Mouse (Mus musculus) lung, postnatal 0 days (tissue): ENCODE measurements at regions not wholly inside any gene's neighbourhood (a gene's known extent, or its start where the extent isn't known, plus 50 kb on each side); places are given as distances from the start of the nearest gene placed in this dataset.

ENCODE experiments used
- ATAC-seq: fragments of 200-750 bp; cut with Nextera tagmentation; 2 replicates; pipeline ENCODE4 v1.8.0; 2017; ENCODE audit warnings: moderate library complexity
- DNase-seq: peaks from one replicate; pipeline ENCODE4 v3.0.0-alpha.2; 2016; ENCODE audit warnings: low spot score
- H3K27ac ChIP-seq: fragments of 300-500 bp; sonication (generic); 2 replicates; pipeline ENCODE4 v1.5.1; 2014; ENCODE audit warnings: antibody characterized with exemption, mild to moderate bottlenecking, low read length, mixed read lengths
- H3K27me3 ChIP-seq: fragments of 300-500 bp; sonication (generic); replicated peaks from 2 replicates; pipeline ENCODE4 v1.6.1; 2014; ENCODE audit warnings: low read length, mixed read lengths; ENCODE audit not compliant: insufficient read depth
- H3K36me3 ChIP-seq: fragments of 300-500 bp; sonication (generic); 2 replicates; pipeline ENCODE4 v1.6.1; 2014; ENCODE audit warnings: low read length, mixed read lengths; ENCODE audit not compliant: insufficient read depth
- H3K4me1 ChIP-seq: fragments of 300-500 bp; sonication (generic); 2 replicates; pipeline ENCODE4 v1.6.1; 2014; ENCODE audit warnings: antibody characterized with exemption, low read depth, low read length, mixed read lengths; ENCODE audit not compliant: insufficient read depth
- H3K4me2 ChIP-seq: fragments of 300-500 bp; sonication (generic); replicated peaks from 2 replicates; pipeline ENCODE4 v1.6.1; 2014; ENCODE audit warnings: low read depth, mild to moderate bottlenecking, low read length, moderate library complexity, mixed read lengths
- H3K4me3 ChIP-seq: fragments of 300-500 bp; sonication (generic); 2 replicates; pipeline ENCODE4 v1.5.1; 2014; ENCODE audit warnings: low read depth, low read length
- H3K9ac ChIP-seq: fragments of 300-500 bp; sonication (generic); replicated peaks from 2 replicates; pipeline ENCODE4 v1.6.1; 2014; ENCODE audit warnings: low read depth, mild to moderate bottlenecking
- H3K9me3 ChIP-seq: fragments of 300-500 bp; sonication (generic); 2 replicates; pipeline ENCODE4 v1.6.1; 2016; ENCODE audit warnings: low read length, mixed read lengths
- CTCF ChIP-seq: IDR thresholded peaks from 2 replicates; pipeline ENCODE4 v1.5.1; 2016; ENCODE audit warnings: antibody characterized with exemption, mild to moderate bottlenecking
- EP300 ChIP-seq: IDR thresholded peaks from 2 replicates; pipeline ENCODE4 v1.6.1; 2016; ENCODE audit warnings: antibody characterized with exemption, mild to moderate bottlenecking, control low read depth
- WGBS: fragments of 180-500 bp; shearing (Covaris S2); extraction: QIAGEN DNeasy Blood & Tissue Kit; methylation state at CpG from one replicate; pipeline ENCODE4 v1.1.7; 2014; 5-methylcytosine and 5-hydroxymethylcytosine counted together

DNA sequence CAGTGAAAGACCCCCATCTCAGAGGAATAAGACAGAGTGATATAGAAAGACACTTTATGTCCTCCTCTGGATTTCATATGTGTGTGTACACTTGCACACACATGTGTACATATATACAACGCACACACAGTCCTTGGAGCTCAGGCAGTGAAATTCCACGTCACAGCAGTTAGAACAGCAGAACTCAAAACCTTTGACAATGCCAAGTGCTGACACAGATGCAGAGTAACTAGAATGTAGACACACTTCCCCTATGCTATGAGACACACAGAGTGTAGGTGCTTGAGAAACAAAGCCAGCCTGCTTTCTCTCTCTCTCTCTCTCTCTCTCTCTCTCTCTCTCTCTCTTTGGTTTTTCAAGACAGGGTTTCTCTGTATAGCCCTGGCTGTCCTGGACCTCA, 92.7 kb downstream of the Zfp36l2 start:
- no peak for TF ChIP-seq EP300
- TF ChIP-seq CTCF, result no peak
- no peaks in the 10 kb centered on the region for H3K9me3 ChIP-seq
- no peak overlapping the region for H3K27ac ChIP-seq
- no peak overlapping the region for H3K4me2 ChIP-seq
- no peaks in the 10 kb centered on the region for H3K27me3 ChIP-seq
- peak; percentile 46 for DNase-seq
- H3K4me1 ChIP-seq, result peaks cover 4% of the 10 kb centered on the region; the same call in 1 of the 2 replicates
- WGBS, result 77% methylated on average over 2 of the region's 2 CpGs
- H3K4me3 ChIP-seq, result no peak overlapping the region
- H3K9ac ChIP-seq, result no peak overlapping the region
- no peak for ATAC-seq
- H3K36me3 ChIP-seq, result no peaks in the 10 kb centered on the region

DNA sequence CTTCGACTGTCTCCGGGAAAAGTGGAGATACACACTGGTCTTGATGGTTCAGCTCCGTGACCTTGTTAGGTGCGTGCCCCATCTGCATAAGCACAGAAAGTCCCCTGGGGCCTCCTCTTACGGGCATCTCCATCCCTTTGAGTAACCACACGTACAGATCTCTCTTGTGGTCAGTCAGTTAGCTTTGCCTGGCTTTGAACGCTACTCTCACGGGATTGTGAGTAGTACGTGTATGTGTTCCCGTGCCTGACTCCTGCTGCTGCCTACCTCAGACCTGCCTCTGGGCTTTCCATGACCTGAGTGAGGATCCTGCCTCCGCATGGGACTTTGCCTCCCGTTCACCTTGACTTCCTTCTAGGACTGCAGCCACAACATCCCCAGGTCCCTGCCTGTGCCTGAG, 101.4 kb downstream of the Zfp36l2 start:
- 81% methylated on average over 12 of the region's 12 CpGs for WGBS
- DNase-seq (no peak), ATAC-seq (no peak)
- H3K4me3 ChIP-seq, result no peak overlapping the region
- H3K27ac ChIP-seq, result peak overlapping the region; percentile 71
- TF ChIP-seq CTCF, result no peak
- TF ChIP-seq EP300, result no peak
- no peak overlapping the region for H3K4me2 ChIP-seq
- H3K9me3 ChIP-seq, result no peaks in the 10 kb centered on the region
- H3K36me3 ChIP-seq, result no peaks in the 10 kb centered on the region
- peaks cover 28% of the 10 kb centered on the region for H3K4me1 ChIP-seq
- H3K9ac ChIP-seq, result no peak overlapping the region
- no peaks in the 10 kb centered on the region for H3K27me3 ChIP-seq

DNA sequence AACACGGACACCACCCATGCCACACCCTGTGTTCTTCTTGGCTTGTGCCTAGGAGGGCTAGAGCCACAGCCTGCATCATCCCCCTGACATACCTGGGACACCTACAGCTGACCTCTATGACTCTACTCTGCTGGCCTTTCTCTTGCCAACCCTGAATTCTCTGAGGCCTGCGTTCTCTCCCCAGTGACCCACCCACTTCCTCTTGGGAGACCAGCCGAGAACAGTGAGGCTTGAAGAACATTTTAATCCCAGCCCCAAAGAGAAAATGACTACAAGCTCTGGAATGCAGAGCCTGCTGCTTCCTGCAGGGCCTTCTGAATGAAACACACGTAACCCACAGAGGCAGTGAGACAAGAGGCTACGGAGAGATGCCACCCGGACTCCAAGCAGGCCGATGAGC, 102.0 kb downstream of the Zfp36l2 start:
- 12% methylated on average over 7 of the region's 7 CpGs for WGBS
- no peak overlapping the region for H3K9ac ChIP-seq
- ATAC-seq, result peak; percentile 88

DNA sequence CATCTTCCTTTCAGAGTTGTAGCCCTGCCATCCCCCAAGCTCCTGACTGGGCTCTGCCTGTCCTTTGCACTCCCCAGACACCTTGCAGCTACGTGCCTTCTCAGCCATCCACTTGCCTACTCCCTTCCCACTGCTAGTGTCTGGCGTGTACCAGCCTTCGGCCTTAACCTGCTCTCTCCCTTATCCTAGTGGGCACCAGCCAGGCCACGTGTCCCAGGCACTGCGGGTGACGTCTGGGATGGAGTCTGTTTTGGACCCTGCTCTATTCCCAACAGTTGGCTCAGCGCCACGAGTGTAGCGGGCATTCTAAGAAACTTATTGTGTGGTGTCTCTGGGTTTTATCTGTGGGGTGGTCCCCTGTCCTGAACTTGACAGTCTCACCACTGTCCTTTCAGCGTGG, 102.5 kb downstream of the Zfp36l2 start:
- no peak for DNase-seq
- ATAC-seq, result no peak
- Histone ChIP-seq H3K27ac (peak overlapping the region; percentile 71), H3K4me2 (no peak overlapping the region), H3K9me3 (no peaks in the 10 kb centered on the region), H3K27me3 (no peaks in the 10 kb centered on the region), H3K9ac (no peak overlapping the region), H3K4me1 (peaks cover 28% of the 10 kb centered on the region), H3K36me3 (no peaks in the 10 kb centered on the region), H3K4me3 (no peak overlapping the region)
- WGBS, result 79% methylated on average over 10 of the region's 10 CpGs
- TF ChIP-seq CTCF (no peak), EP300 (no peak)

More for the DNA sequence above, 102.0 kb downstream of the Zfp36l2 start:
- Histone ChIP-seq H3K36me3 (no peaks in the 10 kb centered on the region), H3K9me3 (no peaks in the 10 kb centered on the region), H3K4me1 (peaks cover 28% of the 10 kb centered on the region), H3K4me2 (no peak overlapping the region), H3K27ac (peak overlapping the region; percentile 71), H3K27me3 (no peaks in the 10 kb centered on the region), H3K4me3 (no peak overlapping the region)
- TF ChIP-seq EP300, result peak; percentile 89
- TF ChIP-seq CTCF, result peak; percentile 35; the same call in 1 of the 2 replicates
- peak; percentile 94 for DNase-seq

DNA sequence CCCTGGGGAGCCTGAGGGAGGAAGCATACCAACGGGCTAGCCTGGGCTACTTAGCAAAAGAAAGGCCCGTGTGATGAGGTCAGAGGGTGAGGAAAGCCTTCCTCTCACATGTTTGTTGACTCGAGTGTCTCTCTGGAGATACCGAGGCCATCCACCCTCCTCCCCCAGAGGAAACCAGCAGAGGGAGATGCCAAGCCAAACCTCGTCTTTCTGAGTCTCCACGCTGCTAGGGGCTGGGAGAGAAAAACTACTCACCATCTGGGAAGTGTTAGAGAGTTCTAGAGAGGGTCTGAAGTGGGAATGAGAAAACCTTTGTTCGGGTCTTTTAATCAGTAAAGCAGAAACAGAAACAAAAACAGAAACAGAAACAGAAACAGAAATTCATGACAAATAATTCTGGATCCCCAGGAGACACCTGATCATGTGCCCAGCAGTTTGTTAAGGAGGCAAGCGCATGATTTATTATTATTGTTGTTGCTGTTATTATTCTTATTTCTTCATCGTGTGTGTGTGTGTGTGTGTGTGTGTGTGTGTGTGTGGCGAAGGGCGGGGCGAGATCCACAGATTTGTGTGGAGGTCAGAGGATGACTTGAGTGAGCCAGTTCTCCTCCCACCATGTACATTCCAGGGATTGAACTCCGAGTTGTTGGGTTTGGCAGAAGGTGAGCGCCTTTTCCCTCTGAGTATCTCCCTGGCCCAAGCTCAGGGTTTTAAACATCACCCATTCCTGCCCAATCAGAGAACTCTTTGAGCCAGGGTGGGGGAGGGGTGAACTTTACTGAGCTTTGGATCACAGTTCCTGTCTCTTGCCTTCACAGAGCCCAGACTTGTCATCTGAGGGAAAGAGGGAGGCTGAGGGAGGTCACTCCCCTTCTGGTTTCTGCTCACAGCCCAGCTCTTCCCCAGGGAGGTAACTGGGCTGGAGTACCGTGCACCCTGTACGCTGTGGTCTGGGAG, 104.2 kb downstream of the Zfp36l2 start:
- Histone ChIP-seq H3K27ac (no peak overlapping the region), H3K36me3 (no peaks in the 10 kb centered on the region), H3K9ac (no peak overlapping the region), H3K27me3 (no peaks in the 10 kb centered on the region), H3K4me1 (peaks cover 28% of the 10 kb centered on the region), H3K4me2 (no peak overlapping the region), H3K4me3 (no peak overlapping the region), H3K9me3 (no peaks in the 10 kb centered on the region)
- ATAC-seq (peak; percentile 16), DNase-seq (peak; percentile 58)
- TF ChIP-seq EP300 (no peak), CTCF (0 out of 2 replicates have a peak, but pooled peaks have one; percentile 27)
- WGBS, result 52% methylated on average over 14 of the region's 16 CpGs

DNA sequence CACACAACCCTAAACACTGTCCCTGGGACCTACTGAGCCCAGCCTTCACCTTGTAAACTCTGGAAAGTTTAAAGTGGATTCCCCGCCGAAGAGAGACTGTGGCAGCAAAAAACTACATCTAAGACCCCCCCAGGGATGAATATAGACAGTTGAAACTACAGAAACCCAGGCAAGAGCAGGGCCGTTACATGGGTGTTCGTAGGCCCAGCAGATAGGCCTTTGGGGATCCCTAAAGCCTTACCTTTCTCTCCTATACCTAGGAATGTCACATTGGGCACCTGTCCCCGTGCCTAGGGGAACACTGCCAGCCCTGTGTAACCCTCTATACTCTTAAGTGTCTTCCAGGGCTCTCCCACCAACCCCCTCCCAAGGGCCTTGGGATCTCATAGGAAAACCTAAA, 105.2 kb downstream of the Zfp36l2 start:
- Histone ChIP-seq H3K36me3 (no peaks in the 10 kb centered on the region), H3K27ac (peak overlapping the region; percentile 20; the same call in 1 of the 2 replicates), H3K4me2 (no peak overlapping the region), H3K9me3 (no peaks in the 10 kb centered on the region), H3K27me3 (no peaks in the 10 kb centered on the region), H3K9ac (no peak overlapping the region), H3K4me1 (peaks cover 28% of the 10 kb centered on the region), H3K4me3 (no peak overlapping the region)
- no peak for ATAC-seq
- WGBS, result 87% methylated on average over 5 of the region's 5 CpGs
- no peak for DNase-seq
- TF ChIP-seq EP300, result no peak
- no peak for TF ChIP-seq CTCF
